Mouse (Mus musculus) liver, embryonic 14.5 days (tissue): ENCODE measurements around the gene Ptpn12.

ENCODE experiments used
- CTCF ChIP-seq: IDR thresholded peaks from 2 replicates; pipeline ENCODE4 v1.5.1; 2016; ENCODE audit warnings: antibody characterized with exemption, low read depth, control low read depth
- EP300 ChIP-seq: IDR thresholded peaks from 2 replicates; pipeline ENCODE4 v1.6.1; 2016; ENCODE audit warnings: antibody characterized with exemption, low read depth

GRCm38 (mm10) chr5:21038100-21038499 lies 17.6 kb downstream of the Ptpn12 start:
- TF ChIP-seq CTCF = no peak
- TF ChIP-seq EP300 = no peak
